Mouse (Mus musculus) layer of hippocampus, postnatal 10 days (tissue): ENCODE results near the gene Unc5a. TPM values are rescaled to one million over a fixed set of nuclear protein-coding genes. Genes with fewer than 3 reads are reported as not detected.
A peak's percentile ranks its signal among the peaks of the same experiment; 100 is the strongest.

Experiments used
- DNase-seq, 2 experiments: peaks; one replicate each; pipeline ENCODE4 v3.0.0; 2021; ENCODE audit warnings: low spot score in 2 of 2
- total RNA-seq, 2 experiments: library from RNA; stranded (reverse); gene quantifications; 2 replicates each; pipeline ENCODE4 v1.2.3; 2021

Gene Unc5a
- total RNA-seq, 2 experiments from 2014 or later: 89.8 to 92.8 TPM

DNA sequence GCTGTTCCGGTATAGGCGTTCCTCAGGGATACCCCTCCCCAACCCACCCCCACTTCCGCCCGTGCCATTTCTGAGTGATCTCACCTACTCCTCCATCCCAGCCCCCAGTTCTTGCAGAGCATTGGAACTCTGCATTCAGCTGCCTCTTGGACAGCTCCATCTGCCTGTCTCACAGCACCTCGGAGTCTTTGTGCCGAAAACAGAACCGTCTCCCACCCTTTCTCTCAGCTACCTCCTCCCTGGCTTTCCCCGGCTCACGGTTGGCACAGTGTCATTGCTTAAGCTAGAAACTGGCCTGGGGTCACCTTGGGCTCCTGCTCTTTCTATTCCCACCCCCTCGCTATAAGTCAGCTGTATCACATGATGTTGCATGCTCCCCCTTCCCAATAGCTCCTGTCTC, 51.2 kb downstream of the Unc5a start:
- DNase-seq: peak in 1 of 2 experiments; percentile 10

GRCm38 (mm10) chr13:55002090-55002489, 52.9 kb downstream of the Unc5a start:
- no peak for DNase-seq

DNA sequence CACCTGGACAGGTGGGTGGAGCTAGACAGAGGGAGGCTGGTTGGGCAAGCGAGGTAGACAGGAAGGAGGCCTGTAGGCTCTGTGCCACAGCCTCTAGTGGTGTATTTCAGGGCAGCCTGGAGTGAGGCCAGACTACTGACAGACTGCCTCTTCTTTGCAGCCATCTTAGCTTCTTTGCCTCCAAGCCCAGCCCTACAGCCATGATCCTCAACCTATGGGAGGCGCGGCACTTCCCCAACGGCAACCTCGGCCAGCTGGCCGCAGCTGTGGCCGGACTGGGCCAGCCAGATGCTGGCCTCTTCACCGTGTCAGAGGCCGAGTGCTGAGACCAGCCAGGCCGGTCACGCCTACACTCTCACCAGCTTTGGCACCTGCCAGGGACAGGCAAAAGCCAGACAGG, 55.4 kb downstream of the Unc5a start:
- peak in 1 of 2 experiments; percentile 19 for DNase-seq

GRCm38 (mm10) chr13:55005691-55006414, 56.6 kb downstream of the Unc5a start:
- peak in 1 of 2 experiments; percentile 19 for DNase-seq

DNA sequence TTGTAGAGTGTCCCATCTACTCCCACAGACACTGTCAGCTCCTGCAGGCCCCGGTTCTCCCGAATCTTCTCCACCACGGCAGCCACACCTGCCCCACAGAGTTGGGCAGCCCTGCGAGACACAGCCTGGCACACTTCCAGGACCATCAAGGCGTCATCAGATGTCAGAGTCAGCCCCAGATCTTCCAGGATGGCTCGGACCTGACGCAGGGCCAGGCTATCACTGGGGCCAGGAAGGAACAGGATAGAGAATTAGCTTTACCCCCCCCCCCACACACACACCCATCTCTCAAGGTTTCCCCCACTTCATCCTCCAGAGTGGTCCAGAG, 57.2 kb downstream of the Unc5a start:
- DNase-seq: no peak

GRCm38 (mm10) chr13:55008589-55008988, 59.4 kb downstream of the Unc5a start:
- peak; percentile 15 to 27 for DNase-seq

- DNase-seq: no peak
These were observed 61.9 kb downstream of the Unc5a start for GRCm38 (mm10) chr13:55011103-55011502.

GRCm38 (mm10) chr13:55011981-55012478, 62.8 kb downstream of the Unc5a start:
- peak; percentile 8 to 16 for DNase-seq

- DNase-seq: peak; percentile 14 to 29
These were observed 64.6 kb downstream of the Unc5a start for GRCm38 (mm10) chr13:55013702-55014344.

- DNase-seq: no peak
These were observed 65.2 kb downstream of the Unc5a start for GRCm38 (mm10) chr13:55014451-55014850.

DNA sequence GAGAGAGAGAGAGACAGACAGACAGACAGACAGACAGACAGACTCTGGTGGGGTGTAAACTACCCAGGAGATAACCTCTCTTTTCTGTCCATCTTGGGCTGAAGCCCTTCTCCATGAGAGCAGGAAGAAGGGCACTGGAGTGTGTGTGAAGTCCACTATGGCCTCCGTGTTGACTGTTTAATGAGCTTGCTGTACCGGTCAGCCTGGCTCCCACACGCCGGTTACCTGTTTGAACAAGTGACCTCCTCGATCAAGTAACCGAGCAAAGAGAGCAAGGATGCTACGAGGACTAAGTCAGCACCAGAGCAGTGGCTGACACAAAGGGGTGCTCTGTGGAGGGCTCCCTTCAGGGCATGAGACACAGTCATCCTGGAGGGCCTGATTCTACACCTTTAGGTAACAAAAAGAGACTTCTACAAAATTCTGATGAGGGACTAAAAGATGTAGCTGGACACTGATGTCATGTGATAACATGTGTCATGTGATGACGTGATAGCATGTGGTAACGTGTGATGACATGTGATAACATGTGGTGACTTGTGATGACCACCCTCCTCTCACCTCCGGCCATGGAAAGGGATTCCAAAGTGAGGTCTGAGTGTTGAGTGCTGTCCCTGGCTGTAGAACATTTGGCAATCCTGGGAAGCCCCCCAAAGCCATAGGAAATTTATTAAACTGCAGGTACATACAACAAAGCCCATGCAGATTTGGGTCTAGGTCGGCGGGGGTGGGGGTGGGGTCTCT, 68.1 kb downstream of the Unc5a start:
- DNase-seq: no peak

GRCm38 (mm10) chr13:55017898-55018599, 68.8 kb downstream of the Unc5a start:
- DNase-seq: no peak

DNA sequence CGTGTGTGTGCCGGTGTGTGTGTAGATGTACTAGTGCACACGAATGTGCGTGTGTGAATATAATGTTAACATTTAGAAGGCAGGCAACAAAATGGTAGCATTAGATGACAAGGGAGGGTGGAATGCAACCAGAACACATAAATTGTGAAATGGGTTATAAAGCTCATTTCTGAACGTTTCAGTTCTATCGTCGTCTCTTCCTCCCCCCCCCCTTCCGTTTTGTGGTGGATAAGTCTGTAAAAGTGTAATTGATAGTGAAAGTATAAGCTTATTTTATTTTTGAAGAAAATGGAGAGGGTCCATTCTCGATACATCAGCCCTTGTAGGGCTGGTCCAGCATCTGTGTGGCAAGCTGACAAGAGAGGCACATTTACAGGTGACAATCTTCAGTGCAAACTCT, 69.5 kb downstream of the Unc5a start:
- no peak for DNase-seq

DNA sequence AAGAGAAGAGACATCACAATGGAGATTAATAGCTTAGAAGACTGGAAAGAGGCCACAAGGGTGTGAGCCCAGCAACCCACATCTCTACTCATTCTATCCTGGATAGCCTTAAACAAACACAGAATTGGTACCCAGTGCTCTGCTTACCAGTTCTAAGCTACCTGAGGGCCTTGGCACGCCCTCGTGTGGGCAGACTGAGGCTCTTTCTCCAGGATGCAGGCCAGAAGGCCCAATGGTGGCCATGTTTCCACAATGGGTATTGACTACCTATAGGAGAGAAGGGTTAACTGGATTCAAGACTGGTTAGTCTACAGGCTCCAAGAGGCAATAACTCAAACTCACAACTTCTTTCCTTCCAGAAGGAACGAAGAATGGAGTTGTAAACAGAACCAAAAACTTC, 70.0 kb downstream of the Unc5a start:
- DNase-seq: no peak

- no peak for DNase-seq
These were observed 70.8 kb downstream of the Unc5a start for GRCm38 (mm10) chr13:55020051-55020450.

DNA sequence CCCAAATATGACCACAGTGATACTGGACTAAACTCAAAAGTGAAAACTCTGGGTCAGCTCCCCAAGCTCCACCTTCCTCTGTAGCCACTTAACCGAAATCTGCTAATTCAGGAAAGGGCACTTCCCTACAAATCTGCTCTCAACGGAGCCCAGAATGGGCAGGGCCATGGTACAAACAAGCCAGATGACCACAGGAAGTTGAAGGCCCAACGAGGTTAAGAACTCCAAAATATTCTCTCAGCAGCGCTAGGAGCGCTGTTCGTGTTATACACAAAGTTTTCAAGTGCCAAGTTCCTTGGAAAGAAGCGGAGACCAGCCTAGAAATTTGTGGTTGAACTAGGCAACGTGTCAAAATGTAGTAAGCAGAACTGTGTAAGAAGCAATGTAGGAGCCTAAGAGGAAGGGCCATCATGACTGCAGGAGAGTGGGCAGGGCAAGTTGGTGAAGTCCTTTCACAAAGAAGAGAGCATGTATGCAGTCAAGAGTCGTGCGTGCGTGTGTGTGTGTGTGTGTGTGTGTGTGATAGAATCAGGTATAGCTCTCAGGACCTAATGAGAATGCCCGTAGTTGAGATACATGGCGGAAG, 72.1 kb downstream of the Unc5a start, which contains the start of gene Hk3:
Gene Hk3 (minus strand): TSS at position 192 of the 586 bp plus-strand sequence.
- no peak for DNase-seq

- DNase-seq: no peak
These were observed 73.0 kb downstream of the Unc5a start for GRCm38 (mm10) chr13:55022256-55022655.

- no peak for DNase-seq
These were observed 73.5 kb downstream of the Unc5a start for GRCm38 (mm10) chr13:55022715-55023114.

- DNase-seq: no peak
These were observed 75.0 kb downstream of the Unc5a start for GRCm38 (mm10) chr13:55024215-55024614.

DNA sequence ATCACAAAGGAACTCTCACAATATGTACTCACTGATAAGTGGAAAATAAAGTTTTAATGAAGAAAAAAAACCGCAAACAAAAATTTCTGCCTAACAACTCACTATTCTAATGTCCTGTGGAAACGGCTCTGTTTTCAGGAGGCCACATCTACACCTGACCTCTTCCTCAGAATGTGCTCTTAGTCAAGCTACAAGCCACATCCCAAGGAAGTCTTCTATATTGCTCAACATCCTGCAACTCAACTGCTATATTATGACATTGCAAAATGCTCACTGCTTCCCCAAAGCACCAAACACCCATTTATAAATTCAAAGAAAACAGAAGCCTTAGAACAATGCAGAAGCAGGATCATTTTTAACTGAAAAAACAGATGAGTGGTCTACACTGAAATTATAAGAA, 90.8 kb downstream of the Unc5a start:
- no peak for DNase-seq

DNA sequence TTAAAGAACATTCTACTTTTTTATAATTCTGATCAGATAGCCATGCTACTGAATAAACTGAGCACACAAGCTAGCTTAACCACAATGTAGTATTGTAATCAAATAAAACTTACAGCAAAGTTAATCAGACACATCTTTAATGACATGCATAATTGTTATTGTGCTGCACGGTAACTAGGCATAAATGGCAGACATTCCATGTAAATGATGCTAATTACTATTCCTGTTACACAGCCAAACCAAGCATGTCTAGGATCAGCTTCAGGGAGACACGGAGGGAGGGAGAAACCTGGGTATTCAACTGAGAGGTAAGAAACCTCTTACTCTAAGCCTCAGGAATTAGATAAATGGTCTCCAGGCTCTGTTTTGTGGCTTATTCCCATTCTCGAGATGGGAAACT, 98.5 kb downstream of the Unc5a start:
- no peak for DNase-seq
